8 mouse cellular contexts compared by ENCODE assay signal in genomic region chr11:20243214-20243913, GRCm38 (mm10). TPM values are rescaled to one million over a fixed set of nuclear protein-coding genes. Genes with fewer than 3 reads are reported as not detected.
DNase-seq lines count a peak whose midpoint lies in the region; ATAC-seq lines count a peak whose summit lies in the region.

No protein-coding gene starts in this region.

- H3K27ac ChIP-seq in limb, embryonic 10.5 days: peak overlapping the region; percentile 67
- no peak overlapping the region for H3K27ac ChIP-seq in stomach, embryonic 15.5 days

- H3K4me3 ChIP-seq in limb, embryonic 10.5 days: peak overlapping the region; percentile 10; the same call in 1 of the 2 replicates
- no peak overlapping the region for H3K4me3 ChIP-seq in stomach, embryonic 15.5 days (replicated peaks)

- no peaks in the 10 kb centered on the region for H3K27me3 ChIP-seq in limb, embryonic 10.5 days (ENCODE audit: low read depth, poor library complexity, severe bottlenecking)
- H3K27me3 ChIP-seq in stomach, embryonic 15.5 days (replicated peaks): no peaks in the 10 kb centered on the region

- no peak overlapping the region for H3K4me2 ChIP-seq in stomach, embryonic 15.5 days

- no peak overlapping the region for H3K9ac ChIP-seq in stomach, embryonic 15.5 days

- ATAC-seq in stomach, embryonic 15.5 days (ENCODE audit: insufficient read depth, low FRiP score, low read depth): peak; percentile 38

- 40% methylated on average over 9 of the region's 9 CpGs for WGBS in limb, embryonic 10.5 days
- 53% methylated on average over 9 of the region's 9 CpGs for WGBS in stomach, embryonic 15.5 days

- peaks cover 67% of the 10 kb centered on the region for H3K36me3 ChIP-seq in limb, embryonic 10.5 days
- H3K36me3 ChIP-seq in stomach, embryonic 15.5 days: peaks cover 24% of the 10 kb centered on the region

- H3K9me3 ChIP-seq in limb, embryonic 10.5 days (replicated peaks): no peaks in the 10 kb centered on the region
- no peaks in the 10 kb centered on the region for H3K9me3 ChIP-seq in stomach, embryonic 15.5 days

- intact Hi-C loops in left cerebral cortex, postnatal 4 days (cut with DNase I): loop anchor here (10.0 kb wide), 1 partner anchor 419 kb away; no protein-coding TSS in a partner anchor

- peak; percentile 23 for DNase-seq in cerebellum, adult 11-12 months
- DNase-seq in cerebellum, adult 9-10 months: no peak
- peak; percentile 32 for DNase-seq in thymus, postnatal 0 days (ENCODE audit: low spot score)
- no peak for DNase-seq in thymus, adult 18-20 months
- DNase-seq in limb, embryonic 10.5 days (ENCODE audit: low spot score): peak; percentile 48
- no peak for DNase-seq in spleen, adult 12 weeks (ENCODE audit: low spot score)
- no peak for DNase-seq in left cerebral cortex, postnatal 4 days

- peaks cover 58% of the 10 kb centered on the region for H3K4me1 ChIP-seq in limb, embryonic 10.5 days
- peaks cover 15% of the 10 kb centered on the region for H3K4me1 ChIP-seq in stomach, embryonic 15.5 days

RNA-seq across cellular contexts. Expression of gene Cep68, which starts 5.9 kb away (rescaled TPM):
- 16.6 and 18.1 TPM in 2 replicates for polyA plus RNA-seq in thymus, postnatal 0 days (2015; fragmentation: Nextera tagmentation; extraction: Ambion mirVana)
- 43.7 and 50.8 TPM in 2 replicates for polyA plus RNA-seq in limb, embryonic 10.5 days (2016; fragmentation: Nextera tagmentation; extraction: Ambion mirVana)
- 24.3 and 26.6 TPM in 2 replicates for polyA plus RNA-seq in stomach, embryonic 15.5 days (2015; fragmentation: Nextera tagmentation; extraction: Ambion mirVana)
- 10 to 100 TPM; 34.8 to 36.9 TPM for total RNA-seq in left cerebral cortex, postnatal 4 days (2021)

RNA-seq across cellular contexts. Expression of gene Rab1a, which starts 42.1 kb away (rescaled TPM):
- 172 and 180 TPM in 2 replicates for polyA plus RNA-seq in thymus, postnatal 0 days (2015; fragmentation: Nextera tagmentation; extraction: Ambion mirVana)
- 184 and 206 TPM in 2 replicates for polyA plus RNA-seq in limb, embryonic 10.5 days (2016; fragmentation: Nextera tagmentation; extraction: Ambion mirVana)
- 306 and 312 TPM in 2 replicates for polyA plus RNA-seq in stomach, embryonic 15.5 days (2015; fragmentation: Nextera tagmentation; extraction: Ambion mirVana)
- total RNA-seq in left cerebral cortex, postnatal 4 days (2021): 100 to 1,000 TPM; 224 TPM

Comparison
In these comparisons a context has a peak if more than half of its experiments do, and no peak if none do; other contexts are left out.
1. DNase-seq: peak in cerebellum, adult 11-12 months (single experiment), thymus, postnatal 0 days (single experiment) and limb, embryonic 10.5 days (single experiment); none in cerebellum, adult 9-10 months (single experiment), thymus, adult 18-20 months (0 of 2), spleen, adult 12 weeks (single experiment) and left cerebral cortex, postnatal 4 days (single experiment).